Mouse (Mus musculus) ES-CJ7 (cell line): ENCODE results near the gene Fndc4.

ENCODE experiments used
- DNase-seq: peaks from one replicate; pipeline ENCODE4 v3.0.0; 2011; ENCODE audit warnings: low read depth, low spot score

Fndc4 gene

DNA sequence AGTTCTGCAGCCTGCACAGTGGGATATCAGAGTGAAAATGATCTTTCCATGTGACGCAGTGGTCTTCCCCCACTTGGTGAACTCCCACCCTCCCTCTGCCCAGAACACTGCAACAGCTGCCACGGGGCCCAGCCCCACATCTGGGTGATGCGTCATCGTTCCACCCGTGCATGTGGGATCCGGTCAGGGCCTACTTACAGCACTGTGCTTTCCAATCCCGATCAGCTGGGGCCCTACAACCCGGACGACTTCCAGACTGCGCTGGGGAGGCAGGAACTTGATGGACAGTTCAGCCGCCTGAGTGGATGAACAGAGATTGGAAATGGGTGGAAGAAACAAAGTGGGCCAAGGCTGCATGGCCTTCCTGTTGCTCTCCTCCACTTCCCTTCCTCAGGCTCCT lies 38.3 kb downstream of the Fndc4 start:
- no peak for DNase-seq

DNA sequence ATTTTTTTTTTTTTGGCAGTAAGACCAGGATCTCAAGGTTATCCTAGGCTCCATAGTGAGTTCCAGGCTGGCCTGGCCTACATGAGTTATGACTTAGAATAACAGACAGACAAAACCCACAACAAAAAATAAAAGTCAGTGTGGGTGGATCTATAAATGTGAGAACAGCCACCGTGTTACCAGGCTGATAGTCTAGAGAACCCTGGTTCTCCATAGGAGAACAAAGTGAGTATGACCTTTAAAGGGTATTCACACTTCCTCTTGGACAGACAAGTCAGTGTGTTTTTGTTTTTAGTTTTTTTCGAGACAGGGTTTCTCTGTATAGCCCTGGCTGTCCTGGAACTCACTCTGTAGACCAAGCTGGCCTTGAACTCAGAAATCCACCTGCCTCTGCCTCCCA lies 39.9 kb downstream of the Fndc4 start:
- no peak for DNase-seq

DNA sequence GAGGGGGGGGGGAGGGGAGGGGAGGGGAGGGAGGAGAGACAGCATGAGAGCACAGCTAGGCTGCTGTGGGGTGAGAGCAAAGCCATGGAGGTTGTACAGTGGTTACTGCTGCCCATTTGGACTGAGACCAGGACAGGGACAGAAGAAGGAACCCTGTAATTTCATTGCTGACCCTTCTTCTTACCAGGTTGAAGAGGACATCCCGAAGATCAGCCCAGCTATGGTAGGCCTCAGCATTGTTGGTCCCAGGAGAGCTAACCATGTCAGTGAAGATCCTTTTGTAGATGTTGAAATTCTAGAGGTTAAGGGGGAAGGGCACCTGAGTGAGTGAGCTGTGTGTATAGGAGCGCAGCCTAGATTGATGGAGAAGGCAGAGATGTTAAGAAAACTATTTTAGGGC lies 40.5 kb downstream of the Fndc4 start:
- no peak for DNase-seq

DNA sequence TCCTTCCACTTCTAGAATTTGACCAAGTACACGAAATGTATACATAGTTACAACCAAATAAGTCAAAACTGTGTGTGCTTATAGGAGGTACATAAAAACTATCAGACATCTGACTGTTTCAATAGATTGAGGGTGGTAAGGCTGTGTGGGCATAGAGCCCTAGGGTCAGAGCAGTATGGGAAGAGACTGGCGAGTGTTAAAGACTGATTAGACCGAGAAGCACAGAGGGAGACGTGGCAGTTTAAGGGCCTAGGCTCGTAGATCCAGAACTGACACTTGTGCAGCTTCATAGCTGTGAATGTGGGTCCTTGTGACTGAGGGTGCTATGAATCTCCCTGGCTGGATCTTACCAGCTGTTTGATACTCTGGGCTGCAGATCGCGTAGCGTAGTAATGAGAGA lies 41.0 kb downstream of the Fndc4 start:
- no peak for DNase-seq

DNA sequence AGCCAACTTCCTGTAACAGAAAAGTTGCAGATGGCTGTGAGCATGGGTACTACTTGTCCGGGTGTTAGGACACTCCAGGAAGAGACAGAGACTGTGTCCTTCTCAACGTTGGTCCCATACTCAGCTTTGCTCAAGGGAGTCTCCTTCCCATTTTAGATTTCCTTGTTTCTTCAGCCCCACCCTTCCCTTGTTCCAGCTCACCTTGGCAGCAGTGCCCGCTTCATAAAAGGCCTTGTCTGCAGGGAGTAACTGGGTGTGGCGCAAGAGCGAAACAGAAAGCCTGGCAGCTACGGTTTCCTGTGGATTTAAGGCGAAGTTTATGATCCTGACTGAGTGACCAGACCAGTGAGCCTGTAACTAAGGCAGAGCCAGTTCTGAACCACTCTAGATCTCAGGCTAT lies 41.4 kb downstream of the Fndc4 start:
- DNase-seq: peak; percentile 48

DNA sequence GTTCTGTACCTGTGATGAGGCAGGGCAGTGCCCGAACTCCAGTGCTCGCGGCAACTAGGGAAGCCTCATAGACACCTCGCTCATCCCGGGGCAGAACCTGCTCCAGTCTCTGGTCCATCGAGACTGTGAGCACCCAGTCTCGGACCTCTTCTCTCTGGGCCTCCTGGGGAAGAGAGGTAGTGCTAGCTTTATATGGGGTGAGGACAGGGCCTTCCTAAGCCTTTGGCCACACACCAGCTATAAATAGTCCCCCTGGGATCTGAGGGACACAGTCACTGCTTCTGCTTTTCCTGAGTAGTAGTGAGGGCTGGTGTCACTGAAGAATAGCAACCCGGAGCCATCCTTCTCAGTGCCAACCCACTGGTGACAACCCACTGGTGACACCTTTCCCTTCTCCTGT lies 42.1 kb downstream of the Fndc4 start:
- DNase-seq: no peak

DNA sequence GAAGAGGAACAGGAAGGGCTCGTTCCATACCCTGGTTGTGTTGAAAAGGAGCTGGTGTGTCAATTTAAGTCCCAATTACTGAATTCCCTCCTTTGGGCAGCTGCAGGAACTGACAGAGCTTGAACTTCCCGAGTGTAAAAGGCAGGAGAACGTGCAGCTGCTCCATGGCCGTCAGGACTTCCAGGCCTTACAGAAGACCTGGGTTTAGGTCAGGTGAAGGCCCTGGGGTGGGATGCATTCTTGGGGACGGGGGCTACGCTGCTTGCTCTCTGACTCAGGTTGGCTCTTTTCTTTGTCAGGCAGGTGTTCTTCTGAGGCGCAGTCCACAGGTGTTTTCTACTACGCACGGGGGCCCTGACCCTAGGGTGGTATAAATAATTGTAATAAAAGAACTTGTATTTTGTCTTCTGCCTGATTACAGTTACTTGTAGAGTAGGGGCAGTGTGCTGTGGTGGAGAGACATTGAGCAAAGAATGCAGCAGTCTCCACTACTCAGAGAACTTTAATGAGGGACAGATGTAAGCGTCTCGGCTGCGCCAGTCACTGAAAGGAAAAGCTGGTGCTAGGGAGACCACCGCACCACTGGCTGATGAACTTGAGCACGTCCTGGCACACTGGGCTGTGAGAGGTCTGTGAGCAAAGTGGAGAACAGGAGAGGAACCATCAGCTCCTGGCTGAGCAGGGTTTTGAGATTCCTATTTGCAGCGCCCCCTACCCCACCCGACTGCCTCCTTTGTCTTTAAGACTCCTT lies 42.9 kb downstream of the Fndc4 start:
- peak; percentile 26 for DNase-seq

DNA sequence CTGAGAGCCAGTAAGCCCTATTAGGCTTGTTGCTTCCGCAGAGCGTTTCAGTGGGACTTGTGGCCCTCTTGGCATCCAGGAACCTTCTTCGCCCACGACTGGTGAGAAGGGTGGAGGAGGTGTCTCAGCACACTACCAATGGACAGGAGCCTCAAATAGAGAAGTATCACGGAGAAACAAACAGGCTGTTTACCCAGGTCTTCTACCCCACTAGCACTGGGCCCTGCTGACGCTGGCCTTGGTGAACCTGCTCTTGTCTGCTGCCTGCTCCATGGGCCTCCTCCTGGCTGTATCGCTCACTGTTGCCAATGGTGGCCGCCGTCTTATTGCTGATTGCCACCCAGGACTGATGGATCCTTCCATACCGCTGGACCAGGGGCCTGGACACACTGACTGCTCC lies 43.7 kb downstream of the Fndc4 start:
- DNase-seq: no peak

DNA sequence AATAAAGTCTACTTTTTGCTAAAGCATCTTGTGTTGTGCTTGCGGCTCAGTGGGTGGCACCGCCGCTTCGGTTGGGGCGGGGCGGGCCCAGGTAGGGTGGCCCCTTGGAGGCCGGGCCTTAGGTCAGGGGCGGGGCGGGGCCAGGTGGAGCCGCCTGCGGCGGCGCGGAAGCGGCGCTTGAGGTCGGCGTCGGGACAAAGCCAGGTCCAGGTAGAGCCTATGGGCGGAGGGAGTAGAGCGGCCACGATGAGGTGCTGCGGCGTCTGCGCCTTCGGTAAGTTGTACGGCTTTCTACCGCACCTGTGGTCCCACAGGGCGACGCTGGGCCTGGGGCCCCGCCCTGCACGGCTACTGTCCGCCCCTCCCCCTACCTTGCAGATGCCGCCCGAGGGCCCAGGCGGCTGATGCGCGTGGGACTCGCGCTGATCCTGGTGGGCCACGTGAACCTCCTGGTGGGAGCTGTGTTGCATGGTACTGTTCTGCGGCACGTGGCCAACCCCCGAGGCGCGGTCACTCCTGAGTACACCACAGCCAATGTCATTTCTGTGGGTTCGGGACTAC lies 44.3 kb downstream of the Fndc4 start, which contains the start of gene Krtcap3:
Krtcap3 (plus strand) TSS at position 151 of the 561 bp plus-strand sequence.
- peak; percentile 67 for DNase-seq

DNA sequence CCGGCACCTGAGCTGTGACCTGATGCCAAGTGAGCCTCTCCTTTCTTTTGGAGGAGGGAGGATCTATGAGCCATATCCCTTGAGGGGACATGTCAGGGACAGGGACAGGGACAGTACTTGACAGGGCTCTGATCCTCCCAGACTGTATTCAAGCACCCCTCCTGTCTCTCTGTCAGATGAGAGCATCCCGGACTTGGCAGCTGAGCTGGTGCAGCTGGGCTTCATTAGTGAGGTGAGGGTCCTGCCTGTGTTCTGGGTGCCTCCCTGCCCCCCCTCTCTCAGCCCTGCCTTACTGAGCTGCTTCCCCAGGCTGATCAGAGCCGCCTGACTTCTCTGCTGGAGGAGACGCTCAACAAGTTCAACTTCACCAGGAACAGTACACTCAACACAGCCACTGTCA lies 45.2 kb downstream of the Fndc4 start:
- no peak for DNase-seq
